Mouse (Mus musculus): ENCODE measurements around the gene Gm15155.
"Not testable (repeated sequence)": the region's sequence is repeated elsewhere in the genome, so short reads cannot be mapped to it uniquely, and the experiment has no call there.

DNA sequence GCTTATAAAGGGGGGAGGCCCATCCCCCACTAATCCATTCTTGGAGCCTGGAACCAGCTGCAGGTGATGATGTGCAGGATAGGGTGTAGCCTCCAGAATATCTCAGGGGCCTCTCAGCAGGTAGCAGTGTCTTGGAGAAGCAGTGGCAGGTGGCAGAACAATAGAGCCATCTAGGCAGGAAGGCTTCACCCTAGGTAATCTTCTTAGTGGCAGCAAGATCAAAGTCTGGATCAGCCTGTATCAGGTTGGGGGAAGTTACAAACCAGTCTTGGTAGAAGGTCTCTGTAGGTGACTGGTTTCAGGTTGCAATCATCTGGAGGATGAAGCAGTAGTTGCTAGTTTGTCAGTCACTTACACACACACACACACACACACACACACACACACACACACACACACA is 679.3 kb downstream of the Gm15155 start:
- TF ChIP-seq CTCF (IDR thresholded peaks at IDR 0.05; ENCODE audit: control insufficient read depth, insufficient read depth, low read length); POLR2A (IDR thresholded peaks at IDR 0.05; ENCODE audit: borderline replicate concordance, control insufficient read depth, low read depth, low read length): not testable (repeated sequence)
